Mouse (Mus musculus): ENCODE measurements around the gene Nrl. TPM values are rescaled to one million over a fixed set of nuclear protein-coding genes. Genes with fewer than 3 reads are reported as not detected.
A peak's percentile ranks its signal among the peaks of the same experiment; 100 is the strongest.

Nrl gene
- polyA plus RNA-seq, 1 experiment from 2014 or later: not detected

DNA sequence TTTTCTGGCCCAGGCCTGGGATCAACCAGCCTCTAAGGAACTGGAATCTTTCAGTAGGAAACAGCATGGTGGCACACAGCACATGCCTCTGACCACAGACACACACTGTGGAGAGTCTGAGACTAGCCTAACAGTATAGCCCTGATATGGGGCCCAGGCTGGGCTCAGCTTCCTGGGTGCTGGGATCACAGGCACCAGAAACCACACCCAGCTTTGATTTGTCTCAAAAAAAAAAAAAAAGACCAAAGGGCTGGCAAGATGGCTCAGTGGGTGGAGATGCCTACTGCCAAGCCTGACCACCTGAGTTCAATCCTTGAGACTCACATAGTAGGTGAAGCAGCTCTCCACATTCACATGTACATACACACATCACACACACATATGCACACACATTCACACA, 29.9 kb upstream of the Nrl start:
- no peak overlapping the region for H3K4me3 ChIP-seq (ENCODE audit: low read depth, low read length)
- peaks cover 25% of the 10 kb centered on the region for H3K4me1 ChIP-seq (ENCODE audit: insufficient read depth)
- no peak overlapping the region for H3K9ac ChIP-seq (replicated peaks)
- H3K36me3 ChIP-seq (replicated peaks; ENCODE audit: insufficient read depth, low read length): peaks cover 6% of the 10 kb centered on the region
- ATAC-seq: no peak
- no peak overlapping the region for H3K27ac ChIP-seq (ENCODE audit: low read depth)
- TF ChIP-seq CTCF (IDR thresholded peaks at IDR 0.05; ENCODE audit: low read depth) (no peak), EP300 (IDR thresholded peaks at IDR 0.05; ENCODE audit: low read depth) (no peak)
- H3K9me3 ChIP-seq (ENCODE audit: low read length): no peaks in the 10 kb centered on the region
- H3K27me3 ChIP-seq (ENCODE audit: insufficient read depth, low read length): no peaks in the 10 kb centered on the region
- H3K4me2 ChIP-seq (ENCODE audit: low read depth, low read length): no peak overlapping the region
- no peak for DNase-seq

DNA sequence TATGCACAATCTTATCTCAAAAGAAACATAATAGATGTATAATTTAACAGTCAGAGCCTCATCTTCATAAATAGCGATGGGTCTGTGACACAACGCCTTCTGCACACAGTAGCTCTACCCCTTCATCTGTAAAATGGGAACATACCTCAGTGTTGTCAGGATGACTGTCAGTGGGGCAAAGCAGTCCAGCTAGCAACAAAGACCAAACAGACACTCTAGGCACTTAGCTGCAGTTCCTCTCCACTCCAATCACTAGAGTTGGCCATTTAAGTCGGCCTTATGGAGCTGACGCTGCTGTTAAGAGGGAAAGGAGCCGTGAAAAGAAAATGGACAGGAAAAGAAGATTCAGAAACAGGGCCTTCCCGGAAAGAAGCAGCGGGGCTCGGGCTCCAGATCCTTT, 27.0 kb upstream of the Nrl start:
- Histone ChIP-seq H3K4me3 (ENCODE audit: low read depth, low read length) (no peak overlapping the region), H3K4me2 (ENCODE audit: low read depth, low read length) (no peak overlapping the region), H3K36me3 (replicated peaks; ENCODE audit: insufficient read depth, low read length) (peaks cover 34% of the 10 kb centered on the region), H3K9me3 (ENCODE audit: low read length) (no peaks in the 10 kb centered on the region), H3K4me1 (ENCODE audit: insufficient read depth) (peaks cover 5% of the 10 kb centered on the region), H3K27ac (ENCODE audit: low read depth) (no peak overlapping the region), H3K27me3 (ENCODE audit: insufficient read depth, low read length) (no peaks in the 10 kb centered on the region), H3K9ac (replicated peaks) (no peak overlapping the region)
- TF ChIP-seq EP300 (IDR thresholded peaks at IDR 0.05; ENCODE audit: low read depth) (no peak), CTCF (IDR thresholded peaks at IDR 0.05; ENCODE audit: low read depth) (no peak)
- no peak for ATAC-seq
- 89% methylated on average over 8 of the region's 8 CpGs for WGBS (ENCODE audit: insufficient replicate concordance)
- no peak for DNase-seq

DNA sequence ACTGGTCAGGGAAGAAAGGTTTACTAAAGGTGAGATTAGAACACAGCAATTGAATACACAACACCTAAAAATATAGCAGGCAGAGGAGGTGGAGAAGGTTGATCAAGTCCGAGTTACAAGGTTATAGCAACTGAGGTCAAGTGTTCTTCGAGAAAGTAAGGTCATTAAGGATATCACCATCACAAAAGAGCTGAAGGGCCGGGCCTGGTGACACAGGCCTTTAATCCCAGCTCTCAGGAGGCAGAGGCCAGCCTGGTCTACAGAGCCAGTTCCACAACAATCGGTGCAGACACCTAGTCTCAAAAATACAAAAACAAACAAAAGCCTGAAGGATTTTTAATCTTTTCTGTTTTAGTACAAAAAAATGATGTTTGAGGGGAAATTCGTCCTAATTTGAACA, 26.6 kb upstream of the Nrl start:
- no peak overlapping the region for H3K4me3 ChIP-seq (ENCODE audit: low read depth, low read length)
- H3K27me3 ChIP-seq (ENCODE audit: insufficient read depth, low read length): no peaks in the 10 kb centered on the region
- H3K4me1 ChIP-seq (ENCODE audit: insufficient read depth): peaks cover under 1% of the 10 kb centered on the region; the same call in 1 of the 2 replicates
- ATAC-seq: no peak
- peaks cover 37% of the 10 kb centered on the region for H3K36me3 ChIP-seq (replicated peaks; ENCODE audit: insufficient read depth, low read length)
- no peak overlapping the region for H3K27ac ChIP-seq (ENCODE audit: low read depth)
- no peak overlapping the region for H3K9ac ChIP-seq (replicated peaks)
- 72% methylated on average over 5 of the region's 5 CpGs for WGBS (ENCODE audit: insufficient replicate concordance)
- no peak overlapping the region for H3K4me2 ChIP-seq (ENCODE audit: low read depth, low read length)
- no peak for DNase-seq
- no peaks in the 10 kb centered on the region for H3K9me3 ChIP-seq (ENCODE audit: low read length)
- TF ChIP-seq CTCF (IDR thresholded peaks at IDR 0.05; ENCODE audit: low read depth) (no peak), EP300 (IDR thresholded peaks at IDR 0.05; ENCODE audit: low read depth) (no peak)

DNA sequence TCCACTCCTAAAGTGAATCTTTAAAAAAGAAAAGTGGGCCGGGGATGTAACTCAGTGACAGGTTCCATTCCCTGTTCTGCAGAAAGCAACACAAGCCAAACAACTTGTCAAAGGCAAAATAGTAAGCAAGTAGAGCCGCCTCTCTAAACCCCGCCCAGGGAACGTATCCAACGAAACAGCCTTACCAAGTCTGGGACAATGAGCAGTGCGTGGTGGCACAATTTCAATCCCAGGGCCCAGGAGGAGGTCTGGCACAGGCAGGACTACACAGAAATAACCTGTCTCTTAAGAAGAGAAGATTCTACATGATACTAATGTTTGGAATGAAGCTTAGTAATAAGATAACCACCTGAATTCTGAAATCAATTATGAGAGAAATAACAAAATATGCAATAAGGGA, 25.4 kb upstream of the Nrl start:
- H3K36me3 ChIP-seq (replicated peaks; ENCODE audit: insufficient read depth, low read length): peaks cover 47% of the 10 kb centered on the region
- 91% methylated on average over 6 of the region's 6 CpGs for WGBS (ENCODE audit: insufficient replicate concordance)
- no peak for ATAC-seq

DNA sequence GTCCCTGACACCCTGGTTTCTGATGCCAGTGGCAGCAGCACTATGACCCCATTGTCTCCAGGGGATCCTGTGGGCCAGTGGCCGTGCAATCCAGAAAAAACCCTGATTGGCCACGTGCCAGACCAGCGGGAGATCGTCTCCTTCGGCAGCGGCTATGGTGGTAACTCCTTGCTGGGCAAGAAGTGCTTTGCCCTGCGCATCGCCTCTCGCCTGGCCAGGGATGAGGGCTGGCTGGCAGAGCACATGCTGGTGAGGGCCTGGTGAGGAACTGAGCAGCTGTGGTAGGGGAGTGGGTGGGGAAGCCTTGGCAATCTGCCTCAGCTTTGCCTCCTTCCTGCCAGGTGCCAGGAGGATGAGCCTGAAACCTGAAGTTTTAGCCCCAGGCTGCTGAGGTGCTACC, 19.6 kb upstream of the Nrl start:
- Histone ChIP-seq H3K27ac (ENCODE audit: low read depth) (no peak overlapping the region), H3K4me2 (ENCODE audit: low read depth, low read length) (no peak overlapping the region), H3K4me3 (ENCODE audit: low read depth, low read length) (no peak overlapping the region), H3K9ac (replicated peaks) (no peak overlapping the region), H3K9me3 (ENCODE audit: low read length) (no peaks in the 10 kb centered on the region), H3K4me1 (ENCODE audit: insufficient read depth) (peaks cover 19% of the 10 kb centered on the region), H3K36me3 (replicated peaks; ENCODE audit: insufficient read depth, low read length) (peaks cover 63% of the 10 kb centered on the region), H3K27me3 (ENCODE audit: insufficient read depth, low read length) (no peaks in the 10 kb centered on the region)
- 94% methylated on average over 9 of the region's 9 CpGs for WGBS (ENCODE audit: insufficient replicate concordance)
- DNase-seq: no peak
- TF ChIP-seq EP300 (IDR thresholded peaks at IDR 0.05; ENCODE audit: low read depth) (no peak), CTCF (IDR thresholded peaks at IDR 0.05; ENCODE audit: low read depth) (no peak)
- ATAC-seq: no peak

More for the DNA sequence above, 25.4 kb upstream of the Nrl start:
- H3K27me3 ChIP-seq (ENCODE audit: insufficient read depth, low read length): no peaks in the 10 kb centered on the region
- H3K4me2 ChIP-seq (ENCODE audit: low read depth, low read length): no peak overlapping the region
- H3K4me1 ChIP-seq (ENCODE audit: insufficient read depth): no peaks in the 10 kb centered on the region
- no peak for DNase-seq
- no peak overlapping the region for H3K27ac ChIP-seq (ENCODE audit: low read depth)
- no peaks in the 10 kb centered on the region for H3K9me3 ChIP-seq (ENCODE audit: low read length)
- TF ChIP-seq EP300 (IDR thresholded peaks at IDR 0.05; ENCODE audit: low read depth) (no peak), CTCF (IDR thresholded peaks at IDR 0.05; ENCODE audit: low read depth) (no peak)
- H3K4me3 ChIP-seq (ENCODE audit: low read depth, low read length): no peak overlapping the region
- no peak overlapping the region for H3K9ac ChIP-seq (replicated peaks)

DNA sequence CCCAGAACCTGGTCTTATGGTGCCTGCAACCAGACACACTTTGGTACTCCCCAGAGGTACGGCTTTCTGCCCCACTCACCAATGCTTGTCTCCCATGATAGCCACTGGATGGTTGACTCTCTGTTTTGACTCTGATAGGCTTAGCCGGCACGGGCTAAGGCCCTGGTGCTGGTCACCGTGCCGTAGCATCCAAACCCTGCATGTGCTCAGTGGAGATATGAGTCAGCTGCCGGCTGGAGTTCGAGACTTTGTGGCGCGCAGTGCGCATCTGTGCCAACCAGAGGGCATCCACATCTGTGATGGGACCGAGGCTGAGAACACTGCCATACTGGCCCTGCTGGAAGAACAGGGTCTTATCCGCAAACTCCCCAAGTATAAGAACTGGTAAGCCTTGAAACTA, 17.5 kb upstream of the Nrl start:
- peak; percentile 62 for DNase-seq
- 74% methylated on average over 12 of the region's 12 CpGs for WGBS (ENCODE audit: insufficient replicate concordance)
- Histone ChIP-seq H3K4me2 (ENCODE audit: low read depth, low read length) (peak overlapping the region; percentile 87), H3K9me3 (ENCODE audit: low read length) (no peaks in the 10 kb centered on the region), H3K27me3 (ENCODE audit: insufficient read depth, low read length) (no peaks in the 10 kb centered on the region), H3K4me3 (ENCODE audit: low read depth, low read length) (0 out of 2 replicates have a peak overlapping the region, but pooled peaks have one; percentile 78), H3K27ac (ENCODE audit: low read depth) (peak overlapping the region; percentile 89), H3K4me1 (ENCODE audit: insufficient read depth) (peaks cover 21% of the 10 kb centered on the region), H3K9ac (replicated peaks) (peak overlapping the region; percentile 83; the same call in 1 of the 2 replicates), H3K36me3 (replicated peaks; ENCODE audit: insufficient read depth, low read length) (peaks cover 43% of the 10 kb centered on the region)
- ATAC-seq: peak; percentile 67
- TF ChIP-seq CTCF (IDR thresholded peaks at IDR 0.05; ENCODE audit: low read depth): peak; percentile 35
- TF ChIP-seq EP300 (IDR thresholded peaks at IDR 0.05; ENCODE audit: low read depth): peak; percentile 61

All from liver, postnatal 0 days (tissue).